Mouse (Mus musculus) v-Abl transformed pro-B cells (cell line): ENCODE measurements around the gene Glp1r.

Source experiments
- in situ Hi-C, 2 experiments: fragments of 400-800 bp; cut with MboI; formaldehyde crosslinking; loops; one replicate each; pipeline ENCODE4 v1.15.1; 2025; ENCODE audit not compliant: unreplicated experiment in 2 of 2

Gene Glp1r

DNA sequence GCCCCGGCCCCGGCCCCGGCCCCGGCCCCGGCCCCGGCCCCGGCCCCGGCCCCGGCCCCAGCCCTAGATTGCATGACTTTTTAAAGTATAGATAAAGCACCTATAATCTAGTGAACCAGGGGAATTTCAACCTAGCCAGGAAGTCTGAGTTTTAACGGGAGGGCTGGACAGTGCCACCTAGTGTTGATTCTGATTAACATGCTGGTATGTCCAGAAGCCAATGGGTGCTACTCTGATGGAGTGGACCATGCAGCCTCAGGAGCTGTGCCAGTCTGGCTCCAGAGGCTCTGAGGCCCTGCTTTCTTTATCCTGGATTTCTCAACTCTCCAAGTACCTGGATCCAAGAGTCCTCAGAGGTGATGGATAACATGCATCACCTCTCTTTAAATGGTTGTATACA, 88.6 kb downstream of the Glp1r start:
- in situ Hi-C loops, result loop anchor here (5.0 to 25.0 kb wide), 3 partner anchors 173 to 1022 kb away; no protein-coding TSS in a partner anchor
